Mouse (Mus musculus) fat pad, adult 2 months (tissue): ENCODE results near the gene Sdc4.

Experiments
- DNase-seq: peaks from one replicate; pipeline ENCODE4 v3.0.0-alpha.2; 2011; ENCODE audit warnings: low read depth, low spot score; ENCODE audit errors: extremely low read depth

Gene Sdc4

DNA sequence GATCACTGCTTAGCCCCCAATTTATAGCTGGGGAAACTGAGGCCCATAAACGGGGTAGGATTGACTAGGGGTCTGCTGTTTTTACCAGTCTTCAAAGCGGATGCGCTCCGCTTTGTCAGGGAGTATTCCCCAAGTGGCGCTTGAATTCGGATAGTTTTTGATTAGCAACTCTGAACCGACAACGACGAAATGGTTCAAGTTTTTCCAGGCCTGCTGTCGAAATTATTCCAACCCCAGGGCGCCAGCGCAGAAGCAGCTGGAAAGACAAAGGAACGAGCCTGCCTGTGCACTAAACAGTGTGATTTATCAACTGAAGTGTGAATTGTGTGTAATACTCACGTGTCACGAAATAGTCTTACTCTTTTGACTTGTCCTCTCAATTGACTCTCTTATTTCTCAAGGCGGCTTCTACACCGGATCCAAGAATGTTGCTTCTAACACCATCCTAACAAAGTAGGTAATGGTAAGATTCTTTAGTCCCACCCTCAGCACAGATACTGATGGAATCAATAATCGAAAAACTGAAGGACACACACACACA, at the start of gene Sdc4:
TSS of gene Sdc4 (minus strand) at position 428 of the 541 bp plus-strand sequence.
- no peak for DNase-seq

DNA sequence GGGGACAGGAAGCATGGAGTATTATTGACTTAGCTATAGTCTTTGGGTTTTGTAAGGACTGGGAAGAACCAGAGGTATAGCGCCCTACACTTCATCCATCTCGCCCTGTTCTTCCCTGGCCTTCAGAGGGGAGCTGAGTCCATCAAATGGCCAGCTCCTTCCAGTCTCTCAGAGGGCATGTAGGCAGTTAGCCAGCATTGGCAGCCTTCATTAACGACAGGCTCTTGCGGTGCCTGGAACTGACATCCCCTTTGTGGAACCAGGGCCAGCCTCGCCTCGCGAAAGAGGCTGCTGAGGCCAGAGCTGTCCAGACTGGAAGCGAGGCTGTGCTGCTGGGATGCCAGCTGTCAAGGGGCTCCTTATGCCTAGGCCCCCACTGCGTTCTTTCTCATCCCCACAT, 44.1 kb upstream of the Sdc4 start:
- no peak for DNase-seq

DNA sequence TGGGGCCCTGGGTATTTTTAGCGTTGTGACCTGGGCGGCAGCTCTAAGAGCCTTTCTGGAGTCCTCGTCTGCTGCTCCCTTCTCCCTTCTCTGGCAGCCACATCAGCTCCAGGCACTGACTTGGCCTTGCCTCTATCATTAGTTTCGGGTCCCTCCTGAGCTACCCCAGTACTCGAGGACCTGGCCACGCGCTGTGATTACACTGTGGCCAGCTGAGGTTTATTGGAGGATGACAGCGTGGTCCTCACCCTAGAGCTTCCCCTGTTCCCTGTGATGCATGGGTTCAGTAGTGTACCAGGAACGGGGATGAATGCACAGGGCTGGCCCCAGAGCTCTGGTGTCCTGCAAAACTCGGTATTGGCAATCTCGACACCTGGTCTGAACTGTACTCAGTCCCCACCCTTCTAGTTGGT, 43.4 kb upstream of the Sdc4 start:
- DNase-seq, result no peak

DNA sequence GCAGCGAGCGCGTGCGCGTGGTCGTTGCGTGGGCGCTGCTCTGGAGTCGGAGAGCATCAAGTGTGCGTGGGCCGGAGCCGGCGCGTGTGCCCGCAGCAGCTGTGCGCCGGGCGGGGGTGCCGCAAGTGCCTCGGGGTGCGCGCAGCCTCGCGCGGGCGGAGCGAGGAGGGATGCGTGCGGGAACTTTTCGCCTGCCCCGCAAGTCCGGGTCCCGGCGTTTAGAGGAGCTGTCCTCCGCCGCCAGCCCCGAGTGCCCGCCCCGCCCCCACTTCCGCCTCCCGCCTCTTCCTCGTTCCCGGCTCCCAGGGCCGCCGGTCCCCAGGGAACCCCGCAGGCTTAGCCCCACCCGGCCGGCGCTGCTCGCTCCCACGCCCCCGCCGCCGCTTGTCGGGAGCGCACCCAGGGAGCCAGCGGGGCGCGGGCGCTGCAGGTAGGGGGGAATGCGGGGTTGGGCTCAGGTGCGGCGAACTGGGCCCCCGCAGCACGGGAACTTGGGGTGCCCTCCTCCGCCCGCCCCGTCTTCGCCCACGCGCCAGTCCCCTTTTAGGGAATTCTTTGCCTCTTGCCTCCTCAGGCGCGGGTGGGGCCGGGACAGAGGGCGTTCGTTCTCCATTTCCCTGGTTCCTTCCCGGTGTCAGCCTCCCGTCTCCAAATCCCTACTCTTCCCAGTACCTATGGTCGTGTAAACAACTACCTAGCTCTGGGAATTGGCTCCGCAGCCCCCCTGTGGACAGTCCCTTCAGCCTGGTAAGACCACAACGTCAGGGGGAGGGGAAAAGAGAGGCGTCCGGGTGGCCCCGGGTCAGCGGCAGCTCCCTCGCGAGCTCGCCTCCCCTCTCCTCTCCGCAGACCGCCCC, 42.8 kb upstream of the Sdc4 start:
- DNase-seq, result no peak

DNA sequence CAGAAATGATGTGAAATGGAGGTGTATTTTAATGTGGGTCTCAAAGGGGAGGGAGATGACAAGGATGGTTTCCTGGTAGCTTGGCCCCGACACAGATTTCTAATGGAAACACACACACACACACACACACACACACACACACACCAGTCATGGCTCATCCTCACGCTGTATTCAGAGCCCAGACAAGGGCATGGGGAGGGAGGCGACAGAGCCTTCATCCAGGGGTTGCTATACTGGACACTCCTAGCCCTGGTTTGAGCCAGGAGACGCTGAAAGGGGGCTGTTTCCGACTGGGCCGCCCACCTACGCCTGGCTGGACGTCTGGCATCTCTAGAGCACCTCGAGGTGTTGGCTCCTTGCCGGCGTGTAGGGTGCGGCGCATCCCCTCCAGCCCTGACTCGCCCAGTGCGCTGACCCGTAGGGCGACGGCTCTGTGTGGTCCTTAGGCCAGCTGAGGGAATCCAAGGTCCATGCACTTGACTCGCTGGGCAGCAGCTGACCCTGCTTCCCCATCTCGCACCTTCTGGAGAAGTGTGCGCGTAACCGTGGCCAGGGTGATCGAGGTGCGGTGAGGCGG, 42.1 kb upstream of the Sdc4 start, which contains the start of gene Dbndd2:
TSS of gene Dbndd2 (plus strand) at position 426 of the 577 bp plus-strand sequence.
- no peak for DNase-seq

DNA sequence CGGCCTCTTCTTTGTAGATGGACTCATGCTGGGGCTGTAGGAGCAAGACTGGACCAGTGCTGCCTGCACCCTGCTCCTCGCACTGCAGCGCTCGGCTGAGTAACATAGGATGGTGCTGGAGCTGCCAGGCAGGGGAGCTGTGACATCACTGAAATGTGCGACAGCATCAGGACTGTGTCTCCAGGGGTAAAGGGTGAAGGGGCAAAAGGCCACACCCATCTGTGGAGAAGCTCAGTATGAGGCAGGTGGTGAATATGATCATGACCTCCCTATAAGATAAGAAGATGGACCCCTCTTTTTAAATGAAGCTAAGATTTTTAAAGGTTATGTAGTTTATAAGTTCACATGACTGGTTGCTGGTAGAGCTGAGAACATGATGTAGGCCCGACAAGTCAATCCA, 29.9 kb upstream of the Sdc4 start, which contains the start of gene Trp53tg5:
TSS of gene Trp53tg5 (minus strand) at position 101 of the 400 bp plus-strand sequence.
- DNase-seq, result no peak

DNA sequence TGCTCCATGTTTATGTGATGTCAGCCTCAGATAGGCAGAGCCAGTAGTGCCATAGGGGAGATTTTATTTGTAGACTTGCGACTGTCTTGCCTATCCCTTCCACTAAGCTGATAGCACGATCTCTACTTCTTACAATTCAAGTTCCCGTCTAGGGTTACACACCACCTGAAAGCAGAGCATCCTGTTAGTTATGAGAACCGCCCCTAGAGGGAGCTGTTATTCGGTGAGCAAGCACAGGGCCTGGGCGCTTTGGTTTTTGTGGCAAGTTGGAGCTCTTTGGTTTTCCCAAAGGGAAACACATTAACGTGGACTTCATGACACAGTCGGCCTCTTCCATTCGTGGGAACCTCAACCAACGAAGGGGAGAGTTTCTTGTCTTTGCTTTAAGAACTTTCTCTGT, 26.6 kb upstream of the Sdc4 start:
- DNase-seq, result no peak

DNA sequence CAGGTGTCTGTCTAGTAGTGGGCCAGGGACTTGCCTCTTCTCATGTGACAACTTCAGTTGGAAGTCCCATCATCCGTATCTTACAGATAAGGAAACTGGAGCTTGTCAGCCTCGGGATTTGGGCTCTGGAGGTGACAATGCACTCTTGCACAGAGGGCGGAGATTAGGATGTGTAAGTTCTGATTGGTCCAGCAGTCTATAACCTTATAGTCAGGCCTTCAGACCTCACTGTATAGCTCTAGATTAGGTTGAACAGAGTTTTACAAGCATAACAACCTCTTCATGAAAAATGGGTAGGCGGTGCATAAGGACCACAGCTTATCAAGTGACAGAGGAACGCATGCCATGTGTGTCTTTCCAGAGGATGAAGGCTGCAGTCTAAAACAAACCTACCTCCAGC, 23.1 kb upstream of the Sdc4 start:
- no peak for DNase-seq

DNA sequence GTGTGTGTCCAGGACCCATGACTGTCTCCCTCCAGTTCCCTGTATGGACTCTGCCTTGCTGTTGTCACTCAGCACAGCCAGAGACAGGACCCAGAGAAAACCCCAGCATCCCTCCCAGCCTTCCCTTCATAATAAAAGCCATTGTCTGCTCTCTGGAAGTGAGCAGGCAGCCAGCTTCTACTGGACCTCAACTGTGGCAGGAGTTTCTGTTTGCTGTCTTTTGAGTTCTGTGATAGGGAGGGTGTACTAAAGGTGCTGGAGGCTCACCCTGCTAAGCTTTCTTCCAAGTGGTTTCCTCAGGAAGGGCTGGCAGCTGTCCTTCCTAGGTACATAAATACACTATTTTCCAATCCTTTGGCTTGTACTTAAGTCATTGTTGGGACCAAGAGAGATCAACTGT, 21.5 kb upstream of the Sdc4 start:
- no peak for DNase-seq

DNA sequence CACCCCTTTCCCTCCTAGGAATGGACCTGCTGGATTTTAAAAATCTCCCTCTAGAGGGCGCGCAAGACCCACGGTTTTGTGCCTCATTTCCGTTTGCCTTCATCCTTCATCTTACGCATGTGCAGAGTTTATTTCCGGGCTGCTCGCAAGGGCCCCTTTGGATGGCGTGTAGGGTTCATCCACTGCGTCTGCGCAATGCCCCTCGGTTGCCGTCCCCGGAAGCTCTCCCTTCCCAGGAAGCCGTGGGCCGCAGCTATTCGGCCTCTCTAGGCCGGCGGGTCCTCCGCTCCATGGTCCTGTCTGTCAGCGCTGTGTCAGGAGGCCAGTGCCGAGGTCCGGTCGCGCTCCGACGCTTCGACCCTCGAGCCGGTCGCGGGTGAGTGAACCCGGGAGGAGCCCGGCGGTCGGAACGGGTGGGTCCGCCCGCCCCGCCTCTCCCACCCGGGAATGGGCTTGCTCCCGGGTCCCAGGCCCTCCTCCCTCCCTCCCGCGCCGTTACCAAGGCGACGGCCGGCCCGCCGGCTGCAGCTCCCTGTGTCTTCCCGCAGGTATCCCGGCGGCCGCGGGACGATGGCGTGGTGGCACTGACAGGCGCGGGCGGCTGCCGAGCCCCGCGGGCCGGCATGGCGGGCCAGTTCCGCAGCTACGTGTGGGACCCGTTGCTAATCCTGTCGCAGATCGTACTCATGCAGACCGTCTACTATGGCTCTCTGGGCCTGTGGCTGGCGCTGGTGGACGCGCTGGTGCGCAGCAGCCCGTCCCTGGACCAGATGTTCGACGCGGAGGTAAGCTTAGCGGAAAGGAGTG, 17.3 kb upstream of the Sdc4 start, which contains the start of gene Gm20458:
TSS of gene Gm20458 (plus strand) at position 223 of the 807 bp plus-strand sequence.
- peak; percentile 68 for DNase-seq

DNA sequence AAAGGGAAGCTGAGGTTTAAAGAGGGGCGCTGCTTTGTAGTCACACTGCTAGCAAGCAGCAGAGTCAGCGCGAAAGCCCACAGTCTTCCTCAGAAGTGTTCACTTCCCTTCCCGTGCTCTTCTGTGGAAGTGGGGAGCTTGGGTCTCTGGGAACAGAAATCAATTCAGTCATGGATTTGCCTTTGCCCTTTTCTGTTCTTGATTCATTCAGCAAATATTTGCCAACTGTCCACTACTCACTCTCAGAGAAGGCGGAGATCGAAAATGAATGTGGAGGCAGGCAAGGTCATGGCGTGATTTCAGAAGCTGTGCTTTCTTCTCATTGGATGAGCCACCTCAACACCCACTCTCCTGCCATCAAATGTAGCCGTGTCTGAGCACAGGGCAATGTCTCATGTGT, 14.8 kb upstream of the Sdc4 start:
- no peak for DNase-seq

DNA sequence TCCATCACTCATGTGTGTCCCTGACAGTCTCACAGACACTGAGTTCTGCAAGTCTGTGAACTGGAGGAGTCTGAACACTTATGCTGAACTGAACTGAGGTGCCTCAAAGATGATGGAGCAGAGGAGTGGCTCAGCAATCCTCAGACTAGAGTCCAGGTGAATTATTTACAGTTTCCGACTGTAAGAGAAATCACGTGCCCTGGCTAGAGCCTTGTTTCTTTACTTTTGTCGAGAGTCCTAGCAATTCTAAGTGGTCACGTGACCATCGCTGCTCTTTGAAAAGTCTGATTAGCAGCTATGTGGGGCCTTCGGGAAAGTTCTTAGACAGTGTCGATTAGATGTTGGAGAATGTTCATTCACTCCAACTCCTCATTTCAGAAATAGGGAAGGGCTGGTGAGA, 14.3 kb upstream of the Sdc4 start:
- no peak for DNase-seq

DNA sequence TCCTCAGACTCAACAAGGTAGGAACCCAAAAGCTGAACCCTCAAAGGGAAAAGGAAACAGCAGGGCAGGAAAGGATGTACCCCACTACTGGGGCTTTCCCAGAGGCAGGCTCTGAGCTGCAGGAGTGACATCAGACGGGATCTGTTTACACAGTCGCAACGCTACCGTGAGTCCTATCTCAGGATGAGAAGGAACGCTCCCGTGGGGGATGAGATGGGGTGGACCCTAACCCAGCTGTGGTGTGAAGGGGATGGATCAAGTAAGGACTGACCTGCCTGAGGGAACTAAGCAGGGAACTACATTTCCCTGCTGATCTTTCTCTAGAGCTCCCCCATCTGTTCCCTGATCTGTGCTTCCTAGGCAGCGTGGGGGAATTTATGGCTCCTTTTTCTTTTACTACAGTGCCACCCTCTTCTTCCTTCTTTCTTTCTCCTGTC, 13.2 kb upstream of the Sdc4 start, which contains the start of gene Sys1:
TSS of gene Sys1 (plus strand) at position 101 of the 437 bp plus-strand sequence.
- DNase-seq, result no peak

DNA sequence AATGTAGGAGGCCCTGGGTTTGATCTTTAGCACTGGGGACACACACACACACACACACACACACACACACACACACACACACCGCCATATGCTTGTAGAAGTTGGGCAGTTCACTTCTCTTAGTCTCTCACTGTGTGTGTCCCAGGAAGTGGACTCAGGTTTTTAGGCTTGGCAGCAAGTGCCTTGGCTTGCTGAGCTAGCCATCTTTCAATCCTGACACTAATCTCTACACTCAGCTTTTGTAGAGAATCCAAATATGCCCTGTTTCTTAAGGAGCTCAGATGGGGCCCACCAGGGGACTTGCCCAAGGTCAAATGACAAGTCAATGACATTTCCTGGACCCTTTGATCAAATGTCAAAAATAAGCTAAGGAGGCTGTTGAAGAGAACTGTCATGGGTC, 12.7 kb upstream of the Sdc4 start:
- DNase-seq, result no peak

DNA sequence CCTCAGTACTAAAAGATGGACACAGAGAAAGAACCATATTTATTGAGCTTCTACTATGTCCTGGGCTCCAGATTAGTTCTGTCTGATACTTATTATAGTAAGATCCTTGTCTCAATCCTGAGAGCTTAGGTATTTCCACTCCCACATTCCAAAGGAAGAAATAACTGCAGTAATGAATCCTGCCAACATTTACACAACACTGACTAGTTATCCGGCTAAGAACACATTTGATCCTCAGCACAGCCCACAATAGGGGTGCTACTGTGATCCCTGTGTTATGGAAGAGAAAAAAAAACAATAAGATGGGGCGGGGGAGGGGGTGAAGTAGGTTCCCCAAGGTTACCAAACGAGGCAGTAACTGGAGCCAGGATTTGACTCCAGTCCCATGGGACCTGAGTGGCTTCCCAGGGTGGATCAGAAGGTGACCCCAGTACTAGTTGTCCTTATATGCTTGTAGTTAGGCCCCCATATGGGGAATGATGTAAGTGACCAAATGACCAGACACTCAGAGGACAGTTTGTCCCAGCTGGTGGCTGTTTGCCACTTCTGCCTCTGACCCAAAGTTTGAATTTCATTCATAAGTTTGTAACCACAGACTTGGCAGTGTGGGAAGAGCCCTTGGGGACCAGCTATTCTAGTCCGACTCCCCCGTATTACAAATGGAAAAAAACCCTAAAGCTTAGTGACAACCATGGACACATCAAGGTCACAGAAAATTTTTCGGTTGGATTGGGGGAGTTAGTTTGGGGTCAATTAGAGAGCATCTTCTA, 11.9 kb upstream of the Sdc4 start:
- peak; percentile 92 for DNase-seq

DNA sequence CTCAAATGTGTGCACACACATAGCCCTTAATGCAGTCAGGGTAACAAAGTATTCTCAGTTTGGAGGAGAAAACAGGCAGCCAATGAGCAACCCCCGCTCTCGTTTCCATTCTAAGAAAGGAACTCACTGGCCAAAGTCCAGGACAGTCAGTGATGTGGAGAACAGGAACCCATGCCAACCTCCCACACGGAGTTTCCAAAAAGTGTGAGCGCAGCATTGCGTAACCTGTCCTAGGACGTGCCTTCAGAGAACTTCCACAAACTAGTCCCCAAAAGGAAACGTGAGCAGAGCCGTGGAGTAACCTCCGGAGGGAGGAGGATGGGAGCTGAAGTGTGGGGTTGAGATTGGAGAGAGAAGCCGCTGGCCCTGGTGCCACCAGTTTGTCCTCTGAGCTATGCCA, 11.2 kb upstream of the Sdc4 start:
- peak; percentile 84 for DNase-seq

DNA sequence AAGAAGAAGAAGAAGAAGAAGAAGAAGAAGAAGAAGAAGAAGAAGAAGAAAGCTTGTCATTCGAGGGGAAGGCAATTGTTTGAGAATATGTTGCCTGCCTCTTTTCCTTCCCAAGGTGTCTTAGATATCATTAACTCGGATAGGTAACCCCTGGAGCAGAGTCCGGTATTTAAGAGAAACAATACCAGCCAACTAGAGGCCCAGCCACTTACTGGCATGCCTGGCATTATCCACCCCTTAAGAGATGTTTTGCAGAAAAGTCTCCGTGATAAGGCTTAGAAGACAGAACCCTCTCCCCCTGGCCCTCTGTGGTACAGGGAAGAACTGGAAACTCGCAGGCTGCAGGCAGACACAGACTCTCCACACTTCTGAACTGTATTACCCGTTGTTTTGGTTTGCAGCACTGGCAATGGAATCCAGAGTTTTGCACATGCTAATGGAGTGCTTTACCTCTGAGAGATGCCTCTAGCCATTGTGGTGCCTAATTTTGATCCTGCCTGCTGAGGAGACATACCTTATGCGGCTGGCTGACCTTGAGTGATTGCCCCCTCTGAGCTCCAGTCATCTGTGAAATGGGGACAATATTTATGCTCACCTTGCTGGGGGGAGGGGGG, 10.3 kb upstream of the Sdc4 start:
- no peak for DNase-seq

DNA sequence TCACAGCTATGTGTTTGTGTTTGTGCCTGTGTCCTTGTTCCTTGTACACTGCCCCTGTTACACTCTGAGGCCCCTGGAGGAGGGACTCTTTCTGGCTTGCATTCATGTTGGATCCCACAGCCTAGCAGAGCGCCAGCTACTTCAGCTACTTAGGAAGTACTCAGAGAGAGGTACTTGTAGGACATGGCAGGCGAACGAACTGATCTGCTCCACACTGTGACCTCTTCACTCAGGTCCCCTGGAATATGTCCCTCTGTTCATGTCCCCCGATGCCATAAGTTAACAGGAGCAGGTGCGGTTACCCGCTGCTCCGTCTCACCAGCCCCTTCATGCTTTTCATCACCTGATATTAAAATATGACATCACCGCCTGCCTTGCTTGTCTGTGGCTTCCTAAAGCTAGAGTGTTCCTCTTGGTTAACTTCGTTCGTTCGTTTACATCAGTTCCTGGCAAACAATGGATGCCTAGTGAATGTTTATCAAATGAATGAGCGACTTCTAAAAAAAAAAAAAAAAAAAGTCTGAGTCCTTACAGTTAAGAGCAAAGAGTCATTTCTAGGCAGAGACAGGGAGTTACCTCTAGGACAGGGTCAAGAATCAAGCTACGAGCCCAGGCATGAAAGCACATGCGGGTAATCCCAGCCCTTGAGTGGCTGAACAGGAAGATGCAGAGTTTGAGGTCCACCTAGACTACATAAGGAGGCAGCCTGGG, 9.5 kb upstream of the Sdc4 start:
- DNase-seq, result no peak

DNA sequence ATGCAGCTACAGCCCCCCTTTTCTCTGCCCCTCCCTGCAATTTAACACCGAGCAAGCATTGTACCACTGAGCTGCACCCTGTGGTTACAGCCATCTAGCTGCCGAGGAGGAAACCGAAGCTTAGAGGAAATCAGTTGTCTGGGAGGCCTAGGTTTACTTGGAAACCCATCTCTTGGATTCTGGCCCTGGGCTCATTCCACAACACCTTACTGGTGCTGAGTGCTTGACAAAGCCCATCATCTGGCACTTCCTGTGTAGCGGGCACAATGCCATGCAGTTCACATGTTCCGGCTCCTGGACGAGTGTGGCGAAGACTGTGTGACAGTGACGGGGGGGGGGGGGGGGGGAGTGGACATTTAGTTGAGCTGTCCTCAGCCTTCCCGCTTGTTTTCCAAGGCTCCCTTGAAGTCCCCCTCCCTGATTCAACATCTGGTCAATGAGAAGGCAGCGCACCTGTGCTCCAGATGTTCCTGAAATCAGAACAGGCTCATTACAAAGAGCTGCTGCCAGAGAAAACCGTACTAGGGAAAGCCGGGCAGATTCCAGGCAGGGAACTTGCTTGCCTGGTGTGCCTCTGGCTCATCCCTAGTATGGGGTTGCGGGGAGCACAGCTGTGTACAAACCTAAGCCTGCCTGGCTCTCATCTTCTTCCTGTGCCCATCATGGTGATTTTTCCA, 8.5 kb upstream of the Sdc4 start:
- no peak for DNase-seq
